Mouse (Mus musculus) A20 (cell line): ENCODE results near the gene Nudt3.

Source experiments
- DNase-seq: peaks from one replicate; pipeline ENCODE4 v3.0.0-alpha.2; 2011; ENCODE audit warnings: low read depth, low spot score

Gene Nudt3

DNA sequence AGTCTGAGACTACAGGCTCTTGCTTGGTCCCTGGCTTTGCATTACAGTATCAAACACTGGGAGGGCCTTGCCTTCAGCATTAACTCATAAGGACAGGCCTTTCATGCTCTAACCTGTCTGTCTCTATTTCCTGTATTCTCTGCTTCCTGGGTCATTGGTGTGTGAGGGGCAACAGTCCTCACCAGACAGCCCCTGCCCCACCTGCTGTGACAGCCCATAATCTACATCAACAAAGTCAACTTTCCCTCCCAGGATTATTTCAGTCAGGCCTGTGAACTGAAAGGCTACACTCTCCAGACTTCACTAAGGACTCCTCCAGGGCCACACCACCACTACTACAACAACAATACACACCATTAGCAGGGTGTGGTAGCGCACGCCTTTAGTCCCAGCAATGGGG lies 20.3 kb downstream of the Nudt3 start:
- no peak for DNase-seq

DNA sequence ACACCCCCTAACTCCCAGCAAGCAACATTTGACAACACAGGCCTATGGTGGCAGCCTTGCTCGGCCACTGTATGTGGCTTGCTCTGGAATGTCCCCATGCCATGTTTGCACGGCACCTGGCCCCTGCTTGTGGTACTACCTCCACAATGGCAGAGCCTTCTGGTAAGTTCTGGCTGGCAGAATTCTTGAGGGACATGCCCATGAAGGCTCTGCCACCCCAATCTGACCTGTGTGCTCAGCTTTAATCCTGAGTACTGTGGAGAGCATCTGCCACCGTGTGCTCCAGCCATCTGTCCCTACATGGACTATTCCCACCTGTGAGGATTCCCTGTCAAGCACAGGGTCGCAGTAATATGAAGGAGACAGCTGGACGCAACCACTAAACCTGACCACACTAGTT lies 22.4 kb downstream of the Nudt3 start:
- DNase-seq, result no peak

DNA sequence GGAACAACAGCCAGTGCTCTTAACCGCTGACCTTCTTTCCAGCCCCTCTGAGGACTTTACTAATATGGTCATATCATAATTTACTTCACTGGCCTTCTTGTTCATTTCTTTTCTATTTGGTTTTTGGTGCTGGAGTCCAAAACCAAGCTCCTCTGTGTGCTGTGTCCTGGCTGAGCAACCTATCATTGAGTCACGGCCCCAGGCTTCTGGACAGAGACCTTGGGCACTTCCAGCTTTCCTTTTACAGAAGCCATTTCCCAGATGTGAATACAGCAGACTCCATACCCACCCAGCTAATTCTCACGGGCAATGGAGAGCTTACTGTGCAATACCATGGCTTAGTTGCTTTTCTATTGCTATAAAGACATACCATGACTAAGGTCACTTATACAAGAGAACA lies 23.0 kb downstream of the Nudt3 start:
- no peak for DNase-seq

DNA sequence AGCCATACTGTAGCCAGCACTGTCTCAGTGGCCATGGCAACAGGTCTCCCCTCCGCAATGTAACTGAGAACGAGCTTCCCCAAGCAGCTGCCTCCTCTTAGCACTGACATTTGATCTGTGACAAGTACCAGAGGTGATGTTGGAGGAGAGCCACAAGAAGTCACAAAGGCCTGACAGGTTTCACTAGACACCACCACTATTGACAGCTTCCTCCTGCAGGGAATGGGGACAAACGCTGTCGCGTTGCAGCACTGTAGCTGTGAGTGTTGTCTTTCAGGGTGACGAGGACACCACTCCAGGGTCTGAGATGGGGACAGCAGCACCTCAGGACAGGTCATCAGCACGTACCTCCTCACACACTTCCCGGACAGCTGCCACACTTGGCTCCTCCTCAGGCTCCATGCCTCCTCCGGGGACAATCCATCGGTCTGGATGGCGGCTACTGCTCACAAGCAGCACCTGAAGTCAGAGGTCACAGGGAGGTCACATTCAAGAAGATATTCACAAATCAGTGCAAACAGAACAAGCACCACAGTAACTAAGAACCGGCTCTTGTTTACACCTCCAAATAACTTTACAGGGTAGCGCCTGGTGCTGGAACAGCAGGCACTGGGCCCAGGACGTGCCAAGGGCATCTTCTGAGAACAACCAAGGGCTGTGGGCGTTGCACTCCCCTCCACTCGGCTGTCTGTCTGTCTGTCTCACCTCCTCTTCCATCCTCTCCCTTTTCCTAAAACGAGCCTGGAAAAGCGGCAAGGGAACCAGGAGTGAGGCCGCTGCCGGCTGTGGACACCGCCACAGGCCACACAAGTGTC lies 26.7 kb downstream of the Nudt3 start:
- DNase-seq, result no peak

DNA sequence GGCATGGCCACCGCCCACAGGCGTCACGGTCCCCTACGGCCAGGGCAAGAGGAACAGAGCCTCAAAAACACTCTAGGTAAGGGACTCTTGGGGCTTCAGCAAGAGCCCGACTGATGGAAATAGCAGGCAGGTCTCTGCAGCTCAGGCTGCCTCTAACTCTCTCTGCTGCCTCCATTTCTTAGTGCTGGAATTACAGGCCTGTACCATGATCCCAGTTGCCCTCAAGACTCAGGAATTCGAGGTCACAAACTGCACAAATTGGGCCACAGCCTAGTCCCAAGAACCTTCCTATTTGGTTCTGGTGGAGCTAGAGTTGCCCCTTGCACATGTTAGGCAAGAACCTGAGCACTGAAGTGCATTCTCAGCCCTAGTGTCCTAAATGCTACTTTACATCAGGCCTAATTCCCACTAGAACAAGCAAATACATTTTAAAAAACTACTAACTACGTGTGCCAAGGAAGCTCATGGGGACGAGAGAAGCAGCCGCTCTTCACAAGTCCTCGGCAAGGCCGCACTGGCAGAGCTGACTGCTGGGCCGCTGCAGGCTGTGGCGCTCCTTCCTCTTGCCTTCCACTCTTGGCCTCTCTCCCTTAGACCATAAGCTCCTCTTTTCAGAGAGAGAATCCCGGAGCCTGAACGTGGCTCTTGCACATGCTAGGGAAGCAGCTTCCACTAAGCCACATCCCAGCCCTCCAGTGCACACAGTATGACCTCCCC lies 27.5 kb downstream of the Nudt3 start:
- no peak for DNase-seq

DNA sequence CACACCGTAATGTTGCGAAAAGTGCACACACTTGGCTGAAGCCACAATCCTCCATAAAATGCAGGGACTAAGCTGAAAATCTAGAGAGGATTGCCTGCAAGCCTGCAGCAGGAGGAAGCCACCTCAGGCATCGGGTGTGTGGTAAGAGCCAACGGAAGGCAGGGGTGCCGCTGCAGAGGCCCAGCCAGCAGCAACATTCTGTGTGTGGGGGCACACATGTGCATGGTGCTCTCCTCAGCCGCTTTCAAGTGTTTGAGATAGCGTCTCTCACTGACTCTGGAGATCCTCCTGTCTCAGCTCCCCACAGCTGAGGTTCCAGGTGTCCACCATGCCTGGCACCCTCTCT lies 30.8 kb downstream of the Nudt3 start:
- no peak for DNase-seq

DNA sequence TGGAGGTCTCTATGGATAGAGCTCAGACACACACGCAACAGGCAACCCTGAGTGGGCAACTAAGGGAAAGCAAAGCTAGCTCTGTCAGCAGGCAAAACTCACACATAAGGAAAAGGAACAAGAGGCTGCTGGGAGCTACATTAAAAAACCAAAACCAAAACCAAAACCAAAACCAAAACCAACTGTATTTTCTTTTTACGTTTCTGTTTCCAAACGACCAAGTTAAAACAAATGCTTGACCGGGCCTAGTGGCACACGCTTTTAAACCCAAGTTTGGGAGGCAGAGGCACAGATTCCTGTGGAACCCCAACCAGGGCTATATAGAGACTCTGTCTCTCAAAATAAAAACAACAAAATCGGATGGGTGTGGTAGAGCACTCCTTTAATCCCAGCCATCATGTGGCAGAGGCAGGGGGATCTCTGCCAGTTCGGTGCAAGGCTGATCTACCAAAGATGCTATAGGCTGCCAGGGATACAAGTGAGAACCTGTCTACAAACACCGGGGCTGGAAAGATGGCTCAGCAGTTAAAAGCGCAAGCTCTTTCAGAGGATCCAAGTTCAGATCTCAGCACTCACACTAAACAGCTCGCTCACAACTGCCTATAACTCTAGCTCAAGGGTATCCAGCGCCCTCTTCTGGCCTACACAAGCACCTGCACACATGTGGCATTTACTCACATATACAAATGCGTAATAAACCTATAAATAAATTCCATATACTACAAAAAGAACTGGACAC lies 31.3 kb downstream of the Nudt3 start:
- DNase-seq, result peak; percentile 27

DNA sequence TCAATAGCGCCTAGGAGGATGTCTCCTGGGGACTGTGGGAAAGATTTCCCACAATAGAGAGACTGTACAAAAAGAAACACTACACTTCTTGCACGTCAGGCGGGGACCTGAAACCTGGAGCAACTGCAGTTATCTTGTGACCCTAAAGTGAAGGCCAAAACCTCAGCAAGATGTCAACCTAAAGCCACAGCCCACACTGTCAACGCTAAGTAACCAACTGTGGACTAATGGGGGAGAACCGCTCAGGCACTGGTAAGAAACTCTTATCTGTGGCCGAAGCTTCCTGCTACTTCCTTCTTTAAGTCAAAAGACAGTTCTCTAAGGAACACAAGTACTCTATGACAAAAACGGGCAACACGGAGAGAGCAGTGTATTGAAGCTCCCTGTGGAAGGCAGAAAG lies 35.1 kb downstream of the Nudt3 start:
- no peak for DNase-seq

DNA sequence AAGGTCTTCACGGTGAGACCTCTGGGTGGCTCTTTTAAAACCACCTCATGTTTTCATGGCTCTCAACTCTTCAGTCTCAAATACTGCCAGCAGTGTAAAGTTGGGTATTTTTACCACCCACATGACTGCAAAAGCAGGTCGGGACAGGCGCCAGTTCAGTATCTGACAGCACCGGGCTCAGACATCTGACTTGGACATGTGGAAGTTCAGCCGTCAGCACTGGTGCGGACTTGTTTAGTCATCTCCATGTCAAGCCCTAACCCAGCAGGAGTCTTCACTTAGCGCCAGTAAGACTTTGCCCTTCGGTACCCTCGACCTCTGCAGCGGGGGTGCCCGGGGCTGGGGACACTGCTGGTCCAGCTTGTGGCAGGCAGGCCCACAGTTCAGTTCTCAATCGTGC lies 36.0 kb downstream of the Nudt3 start:
- no peak for DNase-seq

DNA sequence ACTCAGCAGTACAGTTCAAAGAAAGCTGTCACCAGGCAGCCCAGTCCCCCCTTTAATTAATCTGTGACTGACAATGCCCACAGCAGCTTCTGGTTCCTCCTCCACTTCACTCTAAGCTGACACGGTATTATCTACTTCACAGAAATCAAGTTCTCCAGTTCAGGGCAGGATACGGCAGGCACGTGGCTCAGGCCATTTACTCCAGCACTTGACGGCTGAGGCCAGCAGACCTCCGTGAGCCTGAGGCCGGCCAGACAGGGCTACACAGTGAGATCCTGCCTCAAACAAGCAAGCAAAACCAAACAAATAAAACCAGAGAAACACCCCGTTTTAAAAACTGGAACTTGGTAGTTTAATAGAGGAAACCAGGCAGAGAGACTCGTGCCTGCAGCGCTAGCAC lies 36.6 kb downstream of the Nudt3 start:
- DNase-seq, result no peak

DNA sequence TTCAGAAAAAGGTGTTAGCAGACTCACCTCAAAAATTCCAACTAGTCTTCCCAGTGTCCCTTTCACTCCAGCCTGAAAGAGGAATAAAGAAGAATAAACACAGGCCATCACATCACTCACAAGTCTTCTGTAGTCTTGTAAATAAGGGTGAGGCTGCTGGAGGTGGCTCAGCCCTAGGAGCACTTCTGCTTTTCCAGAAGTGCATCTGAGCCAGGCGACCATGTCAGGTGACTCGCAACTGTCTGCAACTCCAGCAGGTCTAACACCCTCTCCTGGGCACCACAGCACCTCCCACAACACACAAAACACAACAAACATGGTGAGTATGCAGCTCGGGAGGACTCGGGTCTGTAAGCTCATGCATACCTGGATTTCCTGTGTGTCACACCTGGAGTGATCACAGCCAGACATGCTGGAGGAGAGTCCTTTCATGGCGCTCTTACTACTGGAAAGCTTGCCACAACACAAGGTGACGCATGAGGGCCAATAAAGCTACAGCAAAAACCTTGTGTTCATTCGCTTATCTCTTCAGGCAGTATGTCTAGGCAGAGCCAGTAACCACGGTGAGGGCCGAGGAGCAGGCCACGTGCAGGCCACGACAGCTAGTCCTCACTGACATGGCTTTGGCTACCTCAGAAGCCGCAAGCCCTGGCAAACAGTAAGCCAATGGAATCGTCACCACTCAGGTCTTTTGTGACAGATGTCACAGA lies 40.0 kb downstream of the Nudt3 start:
- DNase-seq, result peak; percentile 62

DNA sequence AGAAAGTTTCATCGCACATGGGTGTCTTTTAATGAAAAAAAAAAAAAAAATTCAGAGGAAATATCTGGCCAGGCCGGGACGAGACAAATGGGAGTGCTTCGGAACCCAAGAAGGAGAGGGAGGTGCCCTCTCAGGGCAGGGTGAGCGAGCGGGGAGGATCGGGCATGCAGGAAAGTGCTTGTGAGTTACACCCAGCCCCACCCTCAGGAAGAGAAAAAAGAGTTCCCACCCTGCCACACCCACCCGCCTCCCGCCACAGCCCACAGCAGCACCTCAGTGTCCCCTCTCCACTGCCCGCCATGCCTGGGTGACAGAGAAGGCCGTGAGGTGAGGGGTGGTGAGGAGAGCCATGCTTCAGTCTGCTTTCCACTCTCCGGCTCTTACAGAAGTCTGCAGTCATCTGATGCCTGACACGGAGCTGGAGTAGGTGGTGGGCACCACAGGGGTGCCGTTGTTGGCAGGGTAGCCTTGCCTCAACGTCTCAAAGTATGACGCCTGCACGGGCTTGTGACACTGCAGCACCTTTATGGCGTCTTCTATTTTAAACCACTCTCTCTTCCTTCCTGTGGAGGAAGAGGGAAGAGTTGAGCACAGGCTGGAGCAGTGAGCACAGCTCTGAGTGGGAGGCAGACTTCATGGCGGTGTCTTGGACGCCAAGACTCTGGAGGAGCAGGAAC lies 42.8 kb downstream of the Nudt3 start:
- DNase-seq, result no peak

DNA sequence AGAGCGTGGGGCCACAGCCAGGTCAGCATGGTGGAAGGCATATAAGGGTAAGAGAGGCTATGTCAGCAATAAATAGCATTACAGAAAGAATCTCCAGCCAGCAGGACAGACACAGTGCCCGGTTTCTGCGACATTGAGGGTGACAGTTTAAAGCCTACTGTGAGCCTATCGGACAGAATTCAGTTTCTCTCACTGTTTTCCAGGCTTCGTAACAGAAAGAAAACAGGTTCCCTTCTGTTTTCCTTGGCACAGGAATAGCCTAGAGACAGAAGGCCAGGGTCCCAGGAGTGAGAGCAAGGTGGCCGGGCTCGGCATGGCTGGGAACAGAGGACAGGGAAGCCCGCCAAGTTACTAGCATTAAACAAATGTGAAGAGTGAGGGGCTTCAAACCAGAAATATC lies 43.5 kb downstream of the Nudt3 start:
- DNase-seq, result no peak

DNA sequence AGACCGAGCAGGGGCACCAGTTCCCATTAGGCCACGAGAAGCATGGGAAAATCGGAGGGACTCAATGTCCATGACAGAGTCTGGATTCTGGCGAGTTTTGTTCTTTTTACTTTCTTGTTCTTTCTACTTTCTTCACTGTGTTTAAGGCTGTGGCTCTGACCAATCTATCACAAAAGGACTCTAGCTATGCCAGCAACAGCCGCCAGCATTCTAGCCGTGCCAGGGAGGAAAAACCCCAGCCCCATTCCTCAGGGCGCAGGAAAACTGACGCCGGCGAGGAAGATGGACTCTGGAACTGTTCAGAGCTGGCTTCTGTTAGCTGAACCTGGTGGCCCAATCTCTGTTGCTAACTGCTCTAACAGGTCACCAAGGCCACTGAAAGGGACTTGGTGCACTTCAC lies 44.8 kb downstream of the Nudt3 start:
- no peak for DNase-seq

DNA sequence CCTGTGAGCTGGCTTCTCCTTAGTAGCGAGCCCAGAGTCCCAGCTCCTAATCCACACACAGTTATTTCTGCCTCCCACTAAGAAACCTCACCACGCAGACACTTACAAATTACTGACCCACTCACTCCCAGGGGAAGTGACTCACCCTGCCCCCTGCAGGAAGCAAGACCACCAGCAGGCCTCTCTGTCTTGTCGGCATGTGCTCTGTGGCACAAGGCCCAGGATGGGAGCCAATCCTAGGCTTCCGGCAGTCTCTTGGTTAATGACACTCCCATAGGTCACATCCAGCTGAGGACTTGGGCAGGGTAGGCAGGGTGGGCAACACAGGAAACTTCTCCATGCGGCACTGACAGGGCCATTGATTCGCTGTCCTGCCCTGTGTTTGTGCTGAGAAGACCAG lies 45.8 kb downstream of the Nudt3 start:
- DNase-seq, result no peak

DNA sequence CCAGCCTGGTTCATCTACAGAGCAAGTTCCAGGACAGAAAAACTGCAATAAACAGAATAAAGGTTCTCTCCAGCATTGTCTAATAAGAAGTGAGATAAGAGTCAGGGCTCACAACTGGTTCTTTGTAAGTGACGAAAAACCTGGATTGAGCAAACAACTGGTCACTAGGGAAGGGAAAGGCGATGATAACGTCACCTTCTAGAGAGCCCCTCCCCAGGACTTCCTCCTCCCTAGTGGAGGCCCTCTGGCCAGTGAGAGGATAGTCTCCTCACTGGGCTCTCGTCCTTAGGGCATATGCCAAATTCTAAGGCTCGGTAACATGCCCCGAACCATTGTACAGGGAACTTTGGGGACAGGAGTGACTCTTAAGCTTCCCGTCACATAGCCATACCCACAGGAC lies 47.2 kb downstream of the Nudt3 start:
- DNase-seq, result no peak

DNA sequence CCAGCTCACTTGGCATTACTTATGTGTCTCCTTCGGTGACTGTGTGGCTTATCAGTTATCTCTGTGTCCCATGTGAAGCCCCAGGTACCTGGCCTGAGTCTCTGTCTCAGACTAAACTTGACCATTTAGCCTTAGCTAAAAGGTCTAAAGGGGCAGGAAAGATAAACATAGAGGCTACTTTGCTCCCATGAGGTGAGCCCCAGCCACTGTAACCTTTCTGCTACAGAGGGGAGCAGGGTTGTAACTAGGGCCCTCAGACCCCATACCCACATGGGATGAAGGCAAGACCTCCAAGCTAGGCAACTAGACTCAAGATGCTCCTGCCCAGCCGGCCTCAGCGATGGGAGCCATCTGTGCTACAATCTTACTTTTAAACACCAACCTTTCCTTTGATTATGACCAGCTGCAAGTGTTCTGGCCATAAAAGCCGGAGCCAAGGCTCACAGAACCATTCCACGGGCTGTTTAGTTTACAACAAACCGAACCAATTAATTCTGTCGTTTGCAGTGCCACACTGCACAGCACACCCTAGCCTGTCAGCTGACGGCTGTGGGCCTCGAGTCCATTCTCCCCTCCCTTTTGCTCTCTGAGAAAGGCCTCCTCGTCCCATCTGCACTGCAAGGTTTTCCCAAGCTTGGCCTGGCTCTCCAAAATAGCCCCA lies 48.0 kb downstream of the Nudt3 start:
- DNase-seq, result no peak

DNA sequence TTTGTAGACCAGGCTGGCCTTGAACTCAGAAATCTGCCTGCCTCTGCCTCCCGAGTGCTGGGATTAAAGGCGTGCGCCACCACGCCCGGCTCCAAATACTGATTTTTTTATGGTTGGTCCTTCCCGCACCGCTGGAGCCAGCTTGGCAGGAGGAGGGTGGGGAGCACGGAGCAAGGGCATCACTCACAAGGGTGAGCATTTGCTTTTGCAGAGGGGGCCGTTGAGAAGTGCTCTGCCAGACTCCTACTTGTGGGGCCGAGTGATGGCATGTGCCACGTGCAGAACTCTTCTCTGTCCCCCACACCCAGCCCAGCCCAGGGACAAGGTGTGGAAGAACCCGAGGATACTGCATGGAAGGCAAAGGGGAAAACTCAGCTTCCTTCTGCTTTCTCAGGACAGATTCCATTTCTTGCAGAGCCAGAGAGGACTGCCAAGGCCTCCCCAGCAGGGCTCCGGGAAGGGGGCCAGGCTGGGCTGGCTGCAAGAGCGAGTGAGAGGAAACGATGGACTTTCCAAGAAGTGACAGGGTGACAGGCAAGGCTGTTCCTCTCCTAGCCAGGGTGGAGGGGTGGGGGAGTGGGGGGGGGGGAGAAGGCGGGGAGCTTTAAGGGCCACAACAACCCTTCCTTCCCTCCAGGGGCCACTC lies 48.7 kb downstream of the Nudt3 start:
- no peak for DNase-seq

DNA sequence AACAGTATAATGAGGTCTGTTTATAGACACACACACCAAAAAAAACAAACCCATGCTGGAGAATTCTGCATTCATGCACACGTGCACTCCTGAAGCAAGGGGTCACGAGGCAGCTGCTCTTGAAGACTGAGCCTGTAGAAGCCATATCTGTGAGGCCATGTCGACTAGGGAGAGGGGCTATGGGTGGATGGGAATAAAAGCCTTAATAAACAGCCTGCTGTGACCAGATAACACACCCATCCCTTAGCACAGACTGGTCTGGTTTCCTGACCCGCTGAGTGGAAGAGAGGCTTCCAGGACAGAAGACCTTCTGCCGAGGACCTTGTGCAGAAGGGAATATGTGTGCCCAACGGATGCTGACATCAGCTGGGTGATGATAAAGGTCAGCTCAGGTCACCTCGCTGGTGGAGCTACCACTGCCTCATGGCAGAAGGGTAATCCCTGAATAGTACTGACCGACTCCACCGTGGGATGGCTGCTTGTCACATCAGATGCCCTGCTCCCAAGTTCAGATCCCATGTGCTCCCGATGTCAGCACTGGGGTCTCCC lies 49.4 kb downstream of the Nudt3 start:
- no peak for DNase-seq

DNA sequence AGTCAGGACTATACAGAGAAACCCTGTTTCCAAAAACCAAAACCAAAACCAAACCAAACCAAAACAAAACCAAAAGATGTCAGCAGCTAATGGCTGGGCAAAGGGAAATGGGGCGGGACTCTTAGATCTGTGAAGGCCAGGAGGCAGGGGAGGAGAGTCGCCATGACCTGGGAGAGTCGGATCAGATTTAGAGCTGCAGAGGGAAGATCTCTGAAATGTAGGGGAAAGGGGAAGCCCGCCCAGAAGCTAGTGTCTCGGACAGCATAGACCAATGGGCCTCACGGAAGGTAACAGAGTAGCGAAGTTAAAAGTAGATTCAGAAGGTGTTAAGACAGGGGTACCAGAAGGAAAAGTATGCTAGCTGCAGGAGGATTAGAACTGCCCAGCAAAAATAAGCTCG lies 52.0 kb downstream of the Nudt3 start:
- DNase-seq, result no peak
